Mouse (Mus musculus): ENCODE measurements around the gene Fbn1.
"Not testable (repeated sequence)": the region's sequence is repeated elsewhere in the genome, so short reads cannot be mapped to it uniquely, and the experiment has no call there.

Fbn1 gene

GRCm38 (mm10) chr2:125285777-125286176 is 222.0 kb downstream of the Fbn1 start:
- no peak for DNase-seq

GRCm38 (mm10) chr2:125282334-125283206 is 225.2 kb downstream of the Fbn1 start:
- peak; percentile 18 for DNase-seq

DNA sequence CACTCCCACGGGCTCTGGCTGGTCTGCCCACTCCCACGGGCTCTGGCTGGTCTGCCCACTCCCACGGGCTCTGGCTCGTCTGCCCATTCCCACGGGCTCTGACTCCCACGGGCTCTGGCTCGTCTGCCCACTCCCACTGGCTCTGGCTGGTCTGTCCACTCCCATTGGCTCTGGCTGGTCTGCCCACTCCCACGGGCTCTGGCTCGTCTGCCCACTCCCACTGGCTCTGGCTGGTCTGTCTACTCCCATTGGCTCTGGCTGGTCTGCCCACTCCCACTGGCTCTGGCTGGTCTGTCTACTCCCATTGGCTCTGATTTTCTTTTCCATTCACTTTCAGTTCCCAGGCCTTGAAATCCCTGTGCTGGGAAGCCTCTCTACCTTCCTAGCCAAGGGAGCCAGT is 227.8 kb downstream of the Fbn1 start:
- not testable (repeated sequence) for DNase-seq

DNA sequence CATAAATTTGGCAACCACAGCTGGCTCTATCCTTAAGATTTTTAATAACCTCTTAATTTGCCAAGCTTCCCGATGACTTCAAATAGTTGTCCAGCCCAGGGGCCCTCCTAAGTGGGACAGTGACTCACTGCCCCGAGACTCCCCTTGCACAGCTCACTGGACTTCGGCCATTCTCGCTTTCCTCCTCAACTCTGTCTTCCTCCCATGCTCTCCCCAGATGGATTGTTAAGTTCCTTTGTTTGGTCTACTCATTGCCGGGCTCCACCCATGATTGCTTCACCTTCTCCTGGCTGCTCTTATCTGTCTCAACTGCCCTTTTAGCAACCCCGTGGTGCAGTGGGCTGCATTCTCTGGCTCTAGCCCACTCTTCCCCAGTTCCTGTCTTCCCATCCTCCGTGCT is 229.3 kb downstream of the Fbn1 start:
- DNase-seq: no peak

- DNase-seq: no peak
These were observed 231.1 kb downstream of the Fbn1 start for GRCm38 (mm10) chr2:125276692-125277091.

DNA sequence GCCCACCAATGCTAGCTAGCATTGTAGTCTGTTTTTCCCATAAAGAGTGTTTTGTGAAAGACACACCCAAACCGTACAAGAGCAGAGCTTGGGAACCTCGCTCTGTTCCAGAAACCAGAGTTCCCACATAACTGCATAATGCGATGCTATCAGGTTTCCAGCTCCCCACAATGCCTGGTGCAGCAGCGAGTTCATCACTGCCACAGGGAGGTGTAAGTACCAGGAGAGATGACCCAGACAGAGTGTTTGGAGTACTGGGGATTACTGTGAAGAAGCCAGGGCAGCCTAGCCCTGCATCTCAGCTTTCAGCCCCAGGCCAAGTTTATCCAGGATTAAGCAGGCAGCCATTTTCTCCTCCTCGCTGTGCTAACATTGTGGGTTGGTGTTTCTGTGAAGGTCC is 232.2 kb downstream of the Fbn1 start:
- DNase-seq: no peak

- no peak for DNase-seq
These were observed 238.9 kb downstream of the Fbn1 start for GRCm38 (mm10) chr2:125268876-125269275.

DNA sequence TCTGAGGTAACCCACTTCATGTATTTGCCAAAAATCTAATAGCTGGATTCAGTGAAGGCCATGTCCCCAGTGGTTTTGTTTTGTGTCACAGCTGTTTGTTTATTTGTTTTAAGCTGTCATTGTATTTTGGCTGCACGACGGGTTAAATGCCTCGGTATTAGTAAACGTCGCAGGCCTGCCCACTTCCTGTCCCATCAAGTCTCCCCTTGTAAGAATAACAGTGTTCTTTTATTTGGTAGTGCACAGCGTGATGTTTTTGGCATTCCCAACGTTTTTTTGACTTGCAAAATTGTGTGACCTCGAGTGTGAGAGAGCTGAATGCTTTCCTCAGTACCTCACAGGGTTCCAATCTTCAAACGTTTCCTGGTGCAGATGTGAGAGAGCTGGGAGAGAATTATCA is 244.0 kb downstream of the Fbn1 start:
- no peak for DNase-seq

- peak; percentile 45 for DNase-seq
These were observed 244.7 kb downstream of the Fbn1 start for GRCm38 (mm10) chr2:125263056-125263455.

GRCm38 (mm10) chr2:125260326-125260725 is 247.5 kb downstream of the Fbn1 start:
- DNase-seq: no peak

DNA sequence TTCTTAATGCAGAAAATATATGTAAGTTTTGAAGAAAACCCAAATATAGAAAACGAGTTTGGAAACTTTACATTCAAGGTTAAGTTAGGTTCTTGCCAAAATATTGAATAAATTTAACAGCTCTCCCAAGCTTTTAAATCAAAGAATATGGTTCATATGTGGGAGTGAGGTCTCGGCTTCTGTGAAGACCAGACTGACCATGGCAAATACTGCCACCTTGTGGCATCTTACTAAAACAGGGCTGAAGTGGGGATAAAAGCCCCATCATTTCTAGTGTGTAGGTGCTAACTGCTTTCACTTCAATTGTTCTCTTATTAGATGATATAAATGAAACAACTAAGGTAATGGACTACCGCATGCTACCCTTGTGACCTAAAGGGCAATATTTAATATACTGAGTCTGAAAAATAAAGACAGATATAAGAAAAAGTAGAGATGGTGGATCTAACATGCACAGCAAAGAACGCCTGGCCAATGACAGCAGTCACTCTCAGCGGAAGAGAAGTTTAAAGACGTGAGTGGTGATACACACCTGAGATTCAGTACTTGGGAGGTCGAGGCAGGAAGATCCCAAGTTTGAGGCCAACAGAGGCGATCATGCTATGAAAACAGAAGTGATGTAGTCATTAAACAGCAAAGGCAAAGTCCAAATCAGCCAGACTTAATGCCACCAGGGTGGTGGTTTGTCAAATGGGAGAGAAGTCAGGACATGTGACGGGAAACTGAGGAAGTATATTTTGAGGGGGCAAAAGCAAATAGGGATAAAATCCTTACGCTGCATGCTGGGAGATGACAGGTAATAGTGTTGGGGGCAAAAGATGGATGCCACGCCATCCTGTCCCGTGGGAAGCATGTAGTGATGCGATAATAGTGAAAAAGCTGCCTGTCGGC is 248.3 kb downstream of the Fbn1 start:
- peak; percentile 32 for DNase-seq

DNA sequence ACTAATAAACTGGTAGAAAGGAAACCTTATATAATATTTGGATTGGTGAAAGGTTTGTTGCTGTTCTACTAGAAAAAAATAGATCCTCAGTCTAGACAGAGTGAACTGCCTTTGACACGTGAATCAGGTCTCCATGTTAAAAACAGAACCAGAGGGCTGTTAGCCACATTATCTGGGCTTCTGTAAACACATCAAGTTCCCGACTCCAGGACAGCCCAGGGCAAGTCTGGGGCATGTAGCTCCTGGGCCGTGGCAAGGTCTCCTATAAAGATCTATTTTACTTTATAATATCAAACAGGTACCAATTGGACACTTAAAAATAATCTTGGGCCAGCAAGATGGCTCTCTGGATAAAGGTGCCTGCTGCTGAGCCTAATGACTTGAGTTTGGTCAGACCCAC is 251.9 kb downstream of the Fbn1 start:
- no peak for DNase-seq

DNA sequence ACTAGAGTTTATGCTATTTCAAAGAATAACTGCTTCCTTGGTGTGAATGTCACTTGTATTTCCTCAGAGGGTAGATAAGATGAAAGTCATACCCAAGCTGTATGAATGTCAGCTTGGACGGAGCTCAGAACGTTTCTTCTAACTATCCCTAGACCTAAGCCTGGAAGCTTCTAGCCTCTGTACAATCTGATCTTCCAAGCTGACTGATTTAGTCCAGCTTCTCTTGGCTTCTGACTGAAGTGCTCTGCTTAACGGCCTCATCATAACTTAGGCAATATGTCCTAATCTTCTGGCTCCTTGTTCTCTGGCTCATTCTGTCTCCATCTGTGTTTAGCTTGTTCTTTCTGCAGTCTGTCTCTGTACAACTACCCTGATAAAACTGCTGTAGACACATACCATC is 253.2 kb downstream of the Fbn1 start:
- DNase-seq: no peak

DNA sequence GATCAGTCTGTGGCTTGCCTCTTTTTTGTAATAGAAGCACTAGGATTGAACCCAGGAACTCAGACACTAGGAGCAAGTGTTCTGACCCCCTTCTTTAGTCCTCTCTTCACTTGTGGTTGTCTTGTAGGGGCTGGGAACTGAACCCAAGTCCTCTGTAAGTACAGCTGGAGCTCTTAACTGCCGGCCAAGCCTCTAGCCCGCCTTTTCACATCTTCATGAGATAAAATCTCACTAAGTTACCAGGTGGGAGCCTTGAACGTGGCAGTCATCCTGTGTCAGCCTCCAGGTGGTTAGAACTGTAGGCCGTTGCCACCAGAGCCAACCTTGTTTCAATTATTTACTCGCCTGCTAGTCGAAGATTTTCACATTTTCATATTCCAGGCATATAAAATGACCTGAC is 254.1 kb downstream of the Fbn1 start:
- no peak for DNase-seq

GRCm38 (mm10) chr2:125252275-125252674 is 255.5 kb downstream of the Fbn1 start:
- DNase-seq: peak; percentile 69

- DNase-seq: no peak
These were observed 256.0 kb downstream of the Fbn1 start for GRCm38 (mm10) chr2:125251781-125252180.
